Mouse (Mus musculus): Measurements from ENCODE around the gene Sel1l3. TPM values are rescaled to one million over a fixed set of nuclear protein-coding genes. Genes with fewer than 3 reads are reported as not detected.

The Sel1l3 gene
- polyA plus RNA-seq, 1 experiment = 0.02 TPM

DNA sequence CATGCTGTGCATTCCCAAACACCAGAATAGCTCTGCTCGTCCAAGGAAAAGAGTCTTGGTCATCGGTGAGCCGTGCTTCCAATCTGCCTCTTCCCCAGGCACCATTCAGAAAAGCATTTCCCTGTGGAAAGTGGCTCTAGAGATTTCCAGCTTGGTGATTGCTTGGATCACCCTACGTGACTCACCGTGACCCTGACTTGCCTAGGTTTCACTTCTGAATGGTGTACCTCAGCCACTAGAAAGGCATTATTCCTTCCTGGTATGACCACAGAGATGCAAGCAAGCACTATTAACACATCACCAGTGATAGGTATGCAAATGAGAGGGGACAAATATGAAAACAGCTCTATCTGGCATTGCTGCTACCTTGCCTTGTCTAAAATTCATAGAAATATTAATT lies 28.2 kb upstream of the Sel1l3 start:
- H3K4me2 ChIP-seq (ENCODE audit: low read depth) = no peak overlapping the region
- no peak overlapping the region for H3K4me3 ChIP-seq
- peaks cover 9% of the 10 kb centered on the region for H3K27me3 ChIP-seq (ENCODE audit: control insufficient read depth, insufficient read depth, insufficient read length)
- no peaks in the 10 kb centered on the region for H3K79me2 ChIP-seq (ENCODE audit: control insufficient read depth, insufficient read depth)
- TF ChIP-seq MAX (IDR thresholded peaks at IDR 0.05; ENCODE audit: low read depth) (no peak), REST (IDR thresholded peaks at IDR 0.05; ENCODE audit: insufficient read depth, insufficient read length) (no peak), POLR2A (IDR thresholded peaks at IDR 0.05; ENCODE audit: insufficient read length, low read depth) (no peak), CEBPB (IDR thresholded peaks at IDR 0.05; ENCODE audit: insufficient read depth, poor library complexity, severe bottlenecking) (no peak), MYOG (IDR thresholded peaks at IDR 0.05; ENCODE audit: control insufficient read depth in 1 of 3, insufficient read depth in 1 of 3, insufficient read length in 2 of 3, low read depth in 2 of 3) (no peak), MYOD1 (IDR thresholded peaks at IDR 0.05; ENCODE audit: control insufficient read depth in 1 of 3, insufficient read length in 2 of 3, low read depth in 2 of 3) (no peak), TCF3 (IDR thresholded peaks at IDR 0.05; ENCODE audit: insufficient read length, low read depth) (no peak), E2F4 (IDR thresholded peaks at IDR 0.05; ENCODE audit: insufficient read depth) (no peak), USF1 (IDR thresholded peaks at IDR 0.05; ENCODE audit: low read depth) (no peak), POLR2AphosphoS2 (IDR thresholded peaks at IDR 0.05; ENCODE audit: insufficient read length, low read depth) (no peak), SRF (IDR thresholded peaks at IDR 0.05; ENCODE audit: control insufficient read depth, insufficient read length, low read depth) (no peak), TCF12 (IDR thresholded peaks at IDR 0.05; ENCODE audit: insufficient read depth, poor library complexity, severe bottlenecking) (no peak)
- H3K36me3 ChIP-seq (ENCODE audit: control insufficient read depth, insufficient read depth) = no peaks in the 10 kb centered on the region
- no peak overlapping the region for H3ac ChIP-seq (ENCODE audit: control insufficient read depth, insufficient read length)

DNA sequence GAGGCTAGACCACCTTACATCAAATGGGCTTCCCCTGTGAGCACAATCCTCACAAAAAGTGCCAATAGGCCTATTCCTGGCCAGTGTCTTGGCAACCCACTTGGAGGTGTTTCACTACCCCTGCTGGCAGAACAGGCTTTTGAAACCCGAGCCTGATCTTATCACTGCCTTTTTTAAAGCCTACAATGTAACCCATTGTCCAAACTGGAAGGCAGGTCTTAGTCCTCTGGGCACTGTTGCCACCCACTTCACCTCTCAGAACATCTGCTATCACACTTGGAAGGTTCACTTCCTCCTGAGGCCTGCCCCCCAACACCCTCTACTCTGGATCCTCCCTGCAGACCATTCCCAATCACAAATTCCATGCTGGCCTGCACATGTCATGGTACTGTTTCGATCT lies 27.4 kb upstream of the Sel1l3 start:
- H3ac ChIP-seq (ENCODE audit: control insufficient read depth, insufficient read length) = no peak overlapping the region
- H3K4me3 ChIP-seq = no peak overlapping the region
- no peaks in the 10 kb centered on the region for H3K36me3 ChIP-seq (ENCODE audit: control insufficient read depth, insufficient read depth)
- no peaks in the 10 kb centered on the region for H3K79me2 ChIP-seq (ENCODE audit: control insufficient read depth, insufficient read depth)
- TF ChIP-seq TCF12 (IDR thresholded peaks at IDR 0.05; ENCODE audit: insufficient read depth, poor library complexity, severe bottlenecking) (no peak), E2F4 (IDR thresholded peaks at IDR 0.05; ENCODE audit: insufficient read depth) (no peak), MYOG (IDR thresholded peaks at IDR 0.05; ENCODE audit: control insufficient read depth in 1 of 3, insufficient read depth in 1 of 3, insufficient read length in 2 of 3, low read depth in 2 of 3) (no peak), REST (IDR thresholded peaks at IDR 0.05; ENCODE audit: insufficient read depth, insufficient read length) (no peak), POLR2A (IDR thresholded peaks at IDR 0.05; ENCODE audit: insufficient read length, low read depth) (no peak), SRF (IDR thresholded peaks at IDR 0.05; ENCODE audit: control insufficient read depth, insufficient read length, low read depth) (no peak), POLR2AphosphoS2 (IDR thresholded peaks at IDR 0.05; ENCODE audit: insufficient read length, low read depth) (no peak), MYOD1 (IDR thresholded peaks at IDR 0.05; ENCODE audit: control insufficient read depth in 1 of 3, insufficient read length in 2 of 3, low read depth in 2 of 3) (no peak), TCF3 (IDR thresholded peaks at IDR 0.05; ENCODE audit: insufficient read length, low read depth) (no peak), CEBPB (IDR thresholded peaks at IDR 0.05; ENCODE audit: insufficient read depth, poor library complexity, severe bottlenecking) (no peak), MAX (IDR thresholded peaks at IDR 0.05; ENCODE audit: low read depth) (no peak), USF1 (IDR thresholded peaks at IDR 0.05; ENCODE audit: low read depth) (no peak)
- H3K4me2 ChIP-seq (ENCODE audit: low read depth) = no peak overlapping the region
- peaks cover 8% of the 10 kb centered on the region for H3K27me3 ChIP-seq (ENCODE audit: control insufficient read depth, insufficient read depth, insufficient read length)

DNA sequence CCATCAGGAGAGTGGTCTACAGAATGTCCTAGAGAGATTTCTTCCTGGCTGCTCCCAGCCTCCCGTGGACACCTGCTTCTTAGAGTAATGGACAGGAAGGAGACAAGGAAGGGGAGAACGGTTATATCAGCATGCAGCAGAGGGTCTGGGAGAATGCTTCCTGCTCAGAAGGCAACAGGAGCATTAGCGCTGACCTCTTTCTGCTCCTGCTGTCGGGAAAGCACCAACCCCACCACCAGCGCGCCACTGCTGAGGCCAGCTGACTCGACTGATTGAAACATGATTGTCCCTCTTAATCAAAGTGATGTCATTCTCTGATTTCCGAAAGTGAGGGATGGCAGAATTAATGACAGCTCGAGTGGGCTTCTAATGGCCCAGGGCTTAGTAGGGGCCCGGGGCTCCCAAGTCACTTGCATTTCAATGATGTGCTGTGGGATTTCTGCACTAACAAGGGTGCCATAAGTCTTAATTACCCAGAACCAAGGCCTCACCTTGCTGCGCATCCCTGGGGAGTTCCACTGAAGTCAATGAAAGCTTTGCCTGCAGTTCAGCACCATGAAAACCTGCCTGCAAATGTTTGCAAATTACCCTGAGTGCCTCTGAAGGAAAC lies 26.2 kb upstream of the Sel1l3 start:
- no peaks in the 10 kb centered on the region for H3K27me3 ChIP-seq (ENCODE audit: control insufficient read depth, insufficient read depth, insufficient read length)
- H3K4me2 ChIP-seq (ENCODE audit: low read depth) = no peak overlapping the region
- TF ChIP-seq MYOD1 (IDR thresholded peaks at IDR 0.05; ENCODE audit: control insufficient read depth in 1 of 3, insufficient read length in 2 of 3, low read depth in 2 of 3) (no peak), USF1 (IDR thresholded peaks at IDR 0.05; ENCODE audit: low read depth) (no peak), TCF3 (IDR thresholded peaks at IDR 0.05; ENCODE audit: insufficient read length, low read depth) (no peak), MAX (IDR thresholded peaks at IDR 0.05; ENCODE audit: low read depth) (no peak), CEBPB (IDR thresholded peaks at IDR 0.05; ENCODE audit: insufficient read depth, poor library complexity, severe bottlenecking) (no peak), SRF (IDR thresholded peaks at IDR 0.05; ENCODE audit: control insufficient read depth, insufficient read length, low read depth) (no peak), MYOG (IDR thresholded peaks at IDR 0.05; ENCODE audit: control insufficient read depth in 1 of 3, insufficient read depth in 1 of 3, insufficient read length in 2 of 3, low read depth in 2 of 3) (no peak), E2F4 (IDR thresholded peaks at IDR 0.05; ENCODE audit: insufficient read depth) (no peak), REST (IDR thresholded peaks at IDR 0.05; ENCODE audit: insufficient read depth, insufficient read length) (no peak), TCF12 (IDR thresholded peaks at IDR 0.05; ENCODE audit: insufficient read depth, poor library complexity, severe bottlenecking) (no peak)
- no peaks in the 10 kb centered on the region for H3K36me3 ChIP-seq (ENCODE audit: control insufficient read depth, insufficient read depth)
- H3K79me2 ChIP-seq (ENCODE audit: control insufficient read depth, insufficient read depth) = no peaks in the 10 kb centered on the region
- no peak overlapping the region for H3ac ChIP-seq (ENCODE audit: control insufficient read depth, insufficient read length)
- no peak overlapping the region for H3K4me3 ChIP-seq

DNA sequence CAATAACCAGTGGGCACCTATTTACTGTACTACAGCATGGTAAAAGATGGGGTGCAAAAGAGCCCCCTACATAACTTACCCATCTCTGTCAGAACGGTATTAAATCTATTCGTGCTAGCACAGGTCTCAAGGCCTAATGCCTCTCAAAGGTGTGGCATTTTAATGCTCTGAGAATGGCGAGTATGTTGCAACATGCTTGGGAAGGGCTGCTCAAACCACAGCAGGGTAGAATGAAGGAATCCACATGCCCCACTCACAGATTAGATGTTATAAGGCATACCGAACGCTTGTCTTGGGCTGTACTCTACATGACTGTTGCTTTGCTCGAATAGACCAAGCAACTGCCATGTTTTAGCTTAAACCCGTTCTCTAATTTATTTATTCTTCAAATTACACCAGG lies 25.5 kb upstream of the Sel1l3 start:
- Histone ChIP-seq H3K4me3 (no peak overlapping the region), H3ac (ENCODE audit: control insufficient read depth, insufficient read length) (no peak overlapping the region), H3K79me2 (ENCODE audit: control insufficient read depth, insufficient read depth) (no peaks in the 10 kb centered on the region), H3K27me3 (ENCODE audit: control insufficient read depth, insufficient read depth, insufficient read length) (no peaks in the 10 kb centered on the region), H3K36me3 (ENCODE audit: control insufficient read depth, insufficient read depth) (no peaks in the 10 kb centered on the region), H3K4me2 (ENCODE audit: low read depth) (no peak overlapping the region)
- TF ChIP-seq CEBPB (IDR thresholded peaks at IDR 0.05; ENCODE audit: insufficient read depth, poor library complexity, severe bottlenecking) (peak; percentile 55; the same call in 1 of the 2 replicates), TCF3 (IDR thresholded peaks at IDR 0.05; ENCODE audit: insufficient read length, low read depth) (no peak)

DNA sequence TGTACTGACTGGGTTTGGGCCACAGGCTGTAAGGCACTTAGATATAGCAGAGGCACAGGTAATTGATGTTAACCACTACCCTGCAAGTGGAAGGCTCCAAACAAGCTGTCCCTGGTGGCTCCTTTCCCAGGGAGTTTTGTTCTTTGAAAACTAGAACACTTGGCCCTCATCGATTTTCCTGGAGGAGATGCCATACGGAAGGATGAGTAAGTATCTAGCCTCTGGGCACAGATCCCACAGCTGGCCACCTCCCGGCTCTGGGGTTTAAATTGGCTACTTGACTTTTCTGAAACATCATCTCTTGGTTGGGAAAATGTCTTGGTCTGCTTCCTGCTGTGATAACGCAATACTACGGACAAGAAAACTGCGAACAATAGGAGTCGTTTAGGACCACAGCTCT lies 25.0 kb upstream of the Sel1l3 start:
- no peak for TF ChIP-seq MAX (IDR thresholded peaks at IDR 0.05; ENCODE audit: low read depth)
- Histone ChIP-seq H3K4me3 (no peak overlapping the region), H3K79me2 (ENCODE audit: control insufficient read depth, insufficient read depth) (no peaks in the 10 kb centered on the region), H3ac (ENCODE audit: control insufficient read depth, insufficient read length) (no peak overlapping the region), H3K27me3 (ENCODE audit: control insufficient read depth, insufficient read depth, insufficient read length) (no peaks in the 10 kb centered on the region), H3K4me2 (ENCODE audit: low read depth) (no peak overlapping the region), H3K36me3 (ENCODE audit: control insufficient read depth, insufficient read depth) (no peaks in the 10 kb centered on the region)

All from myocyte (in vitro differentiated cells).